Mouse (Mus musculus) brain, embryonic 14.5 days (tissue): ENCODE results near the gene Acat3. TPM values are rescaled to one million over a fixed set of nuclear protein-coding genes. Genes with fewer than 3 reads are reported as not detected.
"Not testable (repeated sequence)": the region's sequence is repeated elsewhere in the genome, so short reads cannot be mapped to it uniquely, and the experiment has no call there.

ENCODE experiments used
- DNase-seq: peaks from one replicate; pipeline ENCODE4 v3.0.0-alpha.2; 2011; ENCODE audit warnings: low read depth
- CTCF ChIP-seq: fragments of 200-500 bp; IDR thresholded peaks from 2 replicates; pipeline ENCODE4 v1.5.1; 2012; ENCODE audit warnings: inconsistent platforms, mild to moderate bottlenecking, moderate library complexity, borderline replicate concordance; ENCODE audit not compliant: insufficient read depth, insufficient read length; ENCODE audit errors: extremely low read depth
- POLR2A ChIP-seq: fragments of 200-500 bp; IDR thresholded peaks from 2 replicates; pipeline ENCODE4 v1.6.1; 2012; ENCODE audit warnings: mild to moderate bottlenecking, inconsistent platforms, borderline replicate concordance; ENCODE audit not compliant: poor library complexity, insufficient read depth, insufficient read length, severe bottlenecking; ENCODE audit errors: extremely low read depth
- polyA plus RNA-seq: library from polyadenylated mRNA; depleted of rRNA; stranded (reverse); fragments of >200 nt; gene quantifications from 2 replicates; pipeline ENCODE4 v1.2.3, GENCODE M21; 2012; rRNA removed

Acat3 gene
- 0.39 and 0.74 TPM in 2 replicates for polyA plus RNA-seq

DNA sequence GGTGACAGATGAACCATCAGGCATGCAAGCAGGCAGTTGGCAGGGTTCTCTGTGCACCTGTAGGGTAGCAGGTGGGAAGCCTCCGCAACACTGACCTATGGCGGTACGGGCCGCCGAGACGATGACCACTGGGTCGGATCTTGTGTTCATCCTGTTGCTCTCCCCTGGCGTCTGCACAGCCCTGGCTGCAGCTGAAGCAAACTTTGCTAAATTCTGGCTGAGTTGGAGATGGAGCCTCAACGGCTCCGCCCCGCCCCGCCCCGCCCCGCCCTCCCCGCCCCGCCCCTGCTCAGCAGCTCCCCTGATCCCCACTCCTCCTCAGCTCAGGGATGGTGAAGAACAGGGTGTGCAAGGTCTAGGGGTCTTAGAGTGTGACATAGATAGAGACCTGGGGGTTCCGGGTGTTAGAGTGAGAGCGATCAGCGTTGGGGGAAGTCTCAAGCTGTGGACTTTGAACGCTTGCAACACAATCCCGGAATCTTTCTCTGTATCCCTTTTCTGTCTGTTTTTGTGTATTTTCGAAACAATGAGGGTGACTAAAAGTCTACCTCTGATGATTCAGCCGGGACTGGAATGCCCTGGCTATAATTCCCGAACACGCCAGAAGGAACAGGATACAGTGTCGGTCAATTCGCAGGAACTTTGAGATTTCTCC lies at the start of gene Acat3:
Gene Acat3 (minus strand): TSS at position 450 of the 655 bp plus-strand sequence.
- TF ChIP-seq POLR2A: no peak
- peak; percentile 9 for DNase-seq

DNA sequence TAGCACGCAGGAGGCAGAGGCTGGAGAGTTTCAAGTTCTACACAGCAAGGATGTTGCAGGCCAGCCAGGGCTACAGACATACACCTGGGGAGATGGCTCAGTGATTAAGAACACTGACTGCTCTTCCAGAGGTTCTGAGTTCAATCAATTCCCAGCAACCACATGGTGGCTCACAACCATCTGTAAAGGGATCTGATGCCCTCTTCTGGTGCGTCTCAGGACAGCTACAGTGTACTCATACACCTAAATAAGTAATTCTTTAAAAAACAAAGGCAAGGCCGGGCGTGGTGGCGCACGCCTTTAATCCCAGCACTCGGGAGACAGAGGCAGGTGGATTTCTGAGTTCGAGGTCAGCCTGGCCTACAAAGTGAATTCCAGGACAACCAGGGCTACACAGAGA lies 47.7 kb upstream of the Acat3 start:
- DNase-seq: not testable (repeated sequence)

DNA sequence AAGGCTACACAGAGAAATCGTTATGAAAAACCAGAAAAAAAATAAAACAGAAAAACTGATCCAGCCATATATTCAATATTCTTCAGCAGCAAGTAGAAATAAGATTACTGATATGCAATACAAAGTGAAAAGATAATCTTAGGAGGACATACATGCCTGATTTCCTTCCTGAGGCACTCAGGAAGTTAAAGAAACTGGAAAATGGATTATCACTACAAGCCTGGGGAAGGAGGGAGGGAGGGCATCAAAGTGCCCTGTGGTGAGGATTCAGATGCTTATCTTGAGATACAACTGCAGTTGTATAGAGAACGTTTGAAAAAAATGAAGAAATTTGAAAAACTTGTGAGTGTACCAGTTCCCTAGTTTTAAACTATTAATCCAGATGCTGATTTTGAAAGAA lies 43.6 kb upstream of the Acat3 start:
- no peak for TF ChIP-seq POLR2A
- no peak for TF ChIP-seq CTCF

DNA sequence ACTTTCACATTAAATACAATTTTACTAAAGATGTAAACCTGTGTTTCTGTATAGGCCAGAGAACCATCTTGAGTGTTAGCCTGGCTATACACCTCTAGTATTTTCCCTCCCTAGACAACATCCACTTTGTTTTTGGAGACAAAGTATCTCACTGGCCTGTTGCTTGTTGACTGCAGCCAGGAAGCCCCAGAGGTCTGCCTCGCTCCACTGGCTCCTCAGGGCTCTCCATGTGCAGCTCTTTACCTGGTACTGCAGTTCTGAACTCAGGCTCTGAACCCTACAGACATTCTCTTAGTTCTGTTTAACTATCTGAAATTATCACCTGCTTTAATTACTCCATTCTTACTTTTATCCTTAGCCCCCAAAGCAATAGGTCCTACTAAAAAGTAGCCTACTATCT lies 38.1 kb upstream of the Acat3 start:
- no peak for TF ChIP-seq POLR2A
- TF ChIP-seq CTCF: no peak
- no peak for DNase-seq

More for the DNA sequence above, 43.6 kb upstream of the Acat3 start:
- no peak for DNase-seq

DNA sequence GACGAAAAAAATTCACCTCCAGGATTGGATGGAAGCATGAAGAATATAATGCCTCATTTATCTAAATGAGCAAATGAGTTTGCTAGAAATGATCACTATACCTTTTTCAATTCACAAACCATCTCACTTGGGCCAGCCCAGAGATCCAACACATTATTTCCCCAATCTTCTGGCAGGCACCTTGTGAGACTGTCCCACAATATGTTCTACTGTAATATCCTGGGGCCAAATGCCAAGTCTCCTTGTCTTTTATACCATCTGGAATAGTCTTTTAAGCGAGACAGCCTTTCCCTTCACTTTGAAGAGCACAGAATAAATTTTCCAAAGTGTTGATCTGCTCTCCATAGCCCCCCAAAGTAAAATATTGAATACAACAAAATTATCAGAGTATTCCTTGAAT lies 33.5 kb upstream of the Acat3 start:
- peak; percentile 9 for DNase-seq
- TF ChIP-seq POLR2A (no peak), CTCF (no peak)

DNA sequence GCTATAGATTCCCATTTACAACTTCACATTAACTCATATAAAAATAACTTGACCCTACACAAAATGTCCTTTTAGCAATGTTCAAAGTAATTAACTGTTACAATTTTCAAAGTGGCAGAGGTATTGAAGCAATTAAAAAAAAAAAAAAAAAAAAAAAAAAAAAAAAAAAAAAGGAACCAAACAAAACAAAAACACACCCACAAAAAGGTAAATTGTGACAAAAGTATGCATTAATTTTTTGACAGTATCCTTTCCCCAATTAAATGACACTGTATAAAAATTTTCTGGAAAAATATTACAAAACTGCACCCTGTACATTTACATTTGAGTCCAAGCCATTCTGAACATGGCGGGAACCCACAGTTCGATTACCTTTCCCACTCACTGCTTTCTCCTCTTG lies 26.8 kb upstream of the Acat3 start:
- no peak for DNase-seq
- TF ChIP-seq CTCF (no peak), POLR2A (no peak)

DNA sequence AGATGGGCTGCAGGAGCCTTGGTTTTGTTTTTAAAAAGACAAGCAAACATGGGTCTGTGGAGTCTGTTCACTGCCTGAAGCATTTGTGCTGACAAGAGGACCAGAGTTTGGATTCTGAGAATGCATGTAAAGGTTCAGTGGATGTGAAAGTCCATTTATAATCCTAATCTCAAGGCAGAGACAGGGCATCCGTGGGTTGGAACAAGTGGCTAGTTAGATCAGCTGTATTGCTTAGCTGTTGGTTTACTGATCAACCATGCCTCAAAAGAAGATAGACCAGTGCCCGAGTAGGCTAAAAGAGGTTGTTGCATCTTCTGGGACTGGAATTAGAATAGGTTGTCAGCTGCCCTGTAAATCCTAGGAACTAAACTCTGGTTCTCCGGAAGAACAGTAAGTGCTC lies 23.1 kb upstream of the Acat3 start:
- DNase-seq: no peak
- TF ChIP-seq CTCF: no peak
- TF ChIP-seq POLR2A: no peak

DNA sequence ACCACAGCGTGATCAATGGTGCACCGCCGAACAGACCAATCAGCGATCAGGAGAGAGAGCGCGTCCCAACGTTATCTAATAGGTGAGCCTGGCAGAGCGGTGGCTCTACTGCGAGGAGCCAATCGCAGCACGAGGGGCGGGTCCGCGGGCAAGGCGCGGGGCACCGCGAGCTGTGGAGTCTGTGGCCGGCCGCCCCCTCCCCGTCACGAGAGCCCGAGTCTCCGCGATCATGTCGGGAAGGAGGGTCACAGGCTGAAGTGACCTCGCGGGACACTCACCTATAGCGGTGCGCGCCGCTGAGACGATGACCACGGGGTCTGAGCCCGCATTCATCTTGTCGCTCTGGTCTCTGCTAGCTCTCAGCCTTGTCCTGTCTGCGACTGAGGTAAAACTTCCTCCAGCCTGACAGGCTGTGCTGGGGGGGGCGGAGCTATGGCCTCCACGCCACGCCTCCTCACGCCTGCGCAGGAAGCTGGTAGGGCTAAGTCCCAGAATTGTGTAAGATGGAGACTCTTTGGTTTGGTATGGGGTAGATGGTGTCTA lies 20.0 kb upstream of the Acat3 start, which contains the start of gene Acat2:
Gene Acat2 (minus strand): TSS at position 417 of the 543 bp plus-strand sequence.
- peak; percentile 98 for DNase-seq
- TF ChIP-seq CTCF (no peak), POLR2A (peak; percentile 28; the same call in 1 of the 2 replicates)

DNA sequence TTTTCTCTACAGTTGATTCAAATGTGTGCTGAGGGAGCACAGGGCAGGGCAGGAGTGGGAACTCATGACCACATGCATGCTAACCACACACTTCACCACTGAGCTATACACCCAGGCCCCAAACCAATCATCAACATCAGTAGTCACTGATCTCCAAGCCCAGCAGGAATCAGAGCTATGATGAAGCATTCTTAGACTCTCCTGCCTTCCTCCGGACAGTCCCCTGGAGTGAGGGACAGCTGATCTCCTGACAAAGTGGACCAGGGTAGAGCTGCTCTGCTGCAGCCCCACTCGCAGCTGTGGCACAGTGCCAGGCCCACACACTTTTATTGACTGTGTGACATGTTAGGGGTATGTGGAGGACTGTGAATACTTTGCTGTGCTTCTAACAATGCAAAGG lies 19.0 kb upstream of the Acat3 start:
- not testable (repeated sequence) for DNase-seq

DNA sequence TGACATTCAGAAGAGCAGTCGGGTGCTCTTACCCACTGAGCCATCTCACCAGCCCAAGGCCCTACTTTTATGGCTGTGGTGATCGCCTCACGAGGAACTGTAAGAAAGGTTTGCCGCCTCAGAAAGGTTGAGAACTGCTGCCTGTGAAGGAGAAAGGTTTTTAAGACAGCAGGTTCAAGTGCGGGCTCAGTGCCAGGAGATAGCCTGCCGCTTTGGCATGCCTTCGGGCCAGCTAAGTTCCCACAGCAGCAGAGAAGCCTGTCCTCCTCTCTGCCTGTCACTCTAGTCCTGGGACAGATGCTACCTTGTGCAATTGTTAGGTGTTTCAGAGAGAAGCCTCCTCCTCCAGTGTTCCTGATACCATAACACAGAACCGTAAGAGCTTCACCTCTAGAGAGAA lies 16.3 kb upstream of the Acat3 start:
- no peak for DNase-seq
- TF ChIP-seq CTCF: no peak
- no peak for TF ChIP-seq POLR2A

DNA sequence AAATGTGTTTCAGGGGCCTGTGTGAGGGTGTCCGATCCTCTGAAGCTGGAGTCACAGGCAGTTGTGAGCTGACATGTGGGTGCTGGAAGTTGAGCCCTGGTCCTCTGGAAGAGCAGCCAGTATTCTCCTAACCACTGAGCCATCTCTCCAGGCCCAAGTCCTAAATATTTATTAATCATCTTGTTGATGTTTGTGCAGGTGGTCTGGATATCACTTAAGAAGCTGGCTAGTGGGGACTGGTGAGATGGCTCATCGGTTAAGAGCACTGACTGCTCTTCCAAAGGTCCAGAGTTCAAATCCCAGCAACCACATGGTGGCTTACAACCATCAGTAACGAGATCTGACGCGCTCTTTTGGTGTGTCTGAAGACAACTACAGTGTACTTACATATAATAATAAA lies 9.3 kb upstream of the Acat3 start:
- no peak for DNase-seq
- TF ChIP-seq CTCF: no peak
- TF ChIP-seq POLR2A: no peak

DNA sequence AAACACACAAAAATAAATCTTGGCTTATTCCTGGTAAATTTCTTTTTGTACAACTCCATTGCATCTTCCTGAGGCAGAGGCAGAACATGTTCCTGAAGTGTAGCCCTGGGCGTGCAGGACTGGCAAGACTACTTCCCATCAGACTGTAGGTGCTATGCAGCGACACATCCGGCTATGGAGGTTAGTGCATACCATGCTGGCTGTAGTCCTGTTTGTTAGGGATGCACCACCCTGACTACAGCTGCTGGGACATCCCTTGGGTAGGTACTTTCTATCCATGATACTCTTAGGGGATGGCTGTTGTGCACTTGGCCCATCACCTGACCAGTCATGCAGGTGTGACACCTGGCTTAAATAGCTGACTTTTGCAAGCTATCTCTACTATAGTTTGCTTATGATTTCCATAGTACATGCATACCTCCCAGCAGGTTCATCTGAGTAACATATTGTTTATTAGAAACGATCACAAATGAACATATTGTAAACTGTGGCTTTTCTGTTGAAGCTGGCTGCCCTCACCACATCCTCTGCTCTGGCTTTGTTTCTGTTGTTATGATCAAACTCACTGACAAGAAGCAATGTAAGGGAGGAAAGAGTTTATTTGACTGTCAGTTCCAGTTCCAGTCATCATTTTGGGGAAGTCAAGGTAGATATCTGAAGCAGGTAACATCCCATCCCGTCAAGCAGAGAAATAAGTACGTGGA lies 2.2 kb upstream of the Acat3 start:
- TF ChIP-seq CTCF: no peak
- no peak for TF ChIP-seq POLR2A

More for the DNA sequence above, 2.2 kb upstream of the Acat3 start:
- DNase-seq: no peak
